Mouse (Mus musculus) ovary, postnatal 10 days (tissue): ENCODE results near the gene Mns1.

Source experiments
- DNase-seq: peaks from one replicate; pipeline ENCODE4 v3.0.0; 2022; ENCODE audit warnings: low spot score

Gene Mns1

DNA sequence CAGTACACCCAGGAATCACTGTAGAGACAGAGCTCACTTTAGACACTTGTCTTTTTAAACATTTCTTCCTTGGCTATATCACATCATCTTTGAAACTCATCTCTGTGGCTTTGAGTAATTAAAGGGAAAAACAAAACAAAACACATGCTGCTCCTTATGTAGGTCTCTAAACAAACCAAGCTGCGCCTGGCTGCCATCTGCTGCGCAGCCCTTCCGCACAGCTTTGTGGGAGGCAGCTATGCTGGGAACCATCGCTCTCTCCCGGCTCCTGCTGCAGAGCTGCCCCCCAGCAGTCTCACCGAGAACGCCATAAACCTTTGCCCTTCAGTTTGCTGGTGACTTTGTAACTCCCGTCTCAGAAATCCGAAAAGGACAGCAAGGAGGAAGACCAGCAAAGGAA is 37.7 kb downstream of the Mns1 start:
- no peak for DNase-seq

DNA sequence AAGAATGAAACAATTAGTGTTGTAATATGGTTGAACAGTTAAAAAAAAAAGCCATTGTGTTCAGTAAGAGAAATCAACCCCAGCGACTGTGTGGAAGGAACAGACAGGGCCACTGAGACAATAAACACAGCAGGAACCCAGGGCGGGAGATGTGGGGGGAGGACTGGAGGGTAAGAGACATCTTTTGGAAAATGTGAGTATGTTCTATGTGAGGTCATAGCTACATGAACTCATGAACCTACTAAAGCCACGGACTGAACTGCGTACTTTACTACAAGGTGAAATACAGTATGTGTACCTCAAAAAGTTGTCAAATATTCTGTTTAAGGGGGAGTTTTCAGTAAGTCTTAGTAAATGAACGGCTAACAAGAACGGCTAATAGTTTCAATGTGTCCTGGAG is 39.5 kb downstream of the Mns1 start:
- DNase-seq, result no peak

DNA sequence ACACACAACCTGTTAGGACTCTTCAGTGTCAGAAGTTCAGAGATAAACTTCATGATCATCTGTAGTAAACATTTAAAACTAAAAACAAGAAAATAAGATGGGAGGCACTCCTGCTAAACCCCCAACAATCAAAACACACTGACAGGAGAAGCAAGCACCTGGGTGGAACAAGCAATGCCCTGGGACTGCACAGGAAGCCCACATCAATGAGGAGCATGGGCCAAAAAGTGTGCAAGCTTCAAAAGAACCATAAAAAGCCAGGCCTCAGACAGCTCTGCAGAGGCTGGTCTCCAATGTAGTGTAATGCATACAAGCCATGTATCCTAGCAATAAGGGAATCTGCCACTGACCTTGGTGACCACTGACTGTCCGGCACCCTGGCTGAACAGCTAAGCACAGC is 41.5 kb downstream of the Mns1 start:
- no peak for DNase-seq

DNA sequence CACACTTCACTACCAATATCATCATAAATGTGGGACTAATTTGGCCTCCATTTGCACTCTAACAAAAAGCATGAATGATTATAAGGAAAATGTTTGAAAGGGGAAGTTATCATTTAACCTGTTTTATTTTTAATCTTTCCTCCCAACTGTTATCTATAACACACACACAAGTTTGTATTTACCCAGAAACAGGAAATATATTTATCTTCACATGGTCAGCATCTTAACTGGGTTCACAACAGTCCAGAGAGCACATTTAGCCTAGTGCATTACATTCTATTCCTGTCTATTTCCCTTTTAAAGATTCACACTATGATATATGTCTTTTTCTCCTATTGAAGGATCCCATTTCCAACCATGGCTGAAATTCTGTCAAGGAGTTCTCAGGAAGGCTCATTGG is 50.7 kb downstream of the Mns1 start:
- no peak for DNase-seq

DNA sequence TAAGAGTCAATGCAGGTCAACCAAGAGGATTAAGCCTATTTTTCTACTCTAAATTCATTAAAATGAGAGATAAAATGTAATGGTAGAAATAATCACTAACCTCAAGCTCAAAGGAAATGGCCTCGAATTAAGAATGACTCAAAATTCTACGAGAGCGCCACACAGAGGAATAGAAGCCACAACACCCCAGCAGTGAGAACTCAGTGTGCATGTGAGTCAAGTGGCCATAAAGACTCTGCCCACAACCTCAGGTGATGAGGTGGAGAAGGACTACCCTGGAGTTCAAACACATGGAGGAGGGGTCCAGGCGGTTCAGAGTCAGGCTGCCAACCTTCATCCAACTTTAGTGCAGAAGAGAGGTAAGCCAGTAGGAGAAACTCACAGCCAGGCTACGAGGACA is 51.3 kb downstream of the Mns1 start:
- DNase-seq, result no peak

DNA sequence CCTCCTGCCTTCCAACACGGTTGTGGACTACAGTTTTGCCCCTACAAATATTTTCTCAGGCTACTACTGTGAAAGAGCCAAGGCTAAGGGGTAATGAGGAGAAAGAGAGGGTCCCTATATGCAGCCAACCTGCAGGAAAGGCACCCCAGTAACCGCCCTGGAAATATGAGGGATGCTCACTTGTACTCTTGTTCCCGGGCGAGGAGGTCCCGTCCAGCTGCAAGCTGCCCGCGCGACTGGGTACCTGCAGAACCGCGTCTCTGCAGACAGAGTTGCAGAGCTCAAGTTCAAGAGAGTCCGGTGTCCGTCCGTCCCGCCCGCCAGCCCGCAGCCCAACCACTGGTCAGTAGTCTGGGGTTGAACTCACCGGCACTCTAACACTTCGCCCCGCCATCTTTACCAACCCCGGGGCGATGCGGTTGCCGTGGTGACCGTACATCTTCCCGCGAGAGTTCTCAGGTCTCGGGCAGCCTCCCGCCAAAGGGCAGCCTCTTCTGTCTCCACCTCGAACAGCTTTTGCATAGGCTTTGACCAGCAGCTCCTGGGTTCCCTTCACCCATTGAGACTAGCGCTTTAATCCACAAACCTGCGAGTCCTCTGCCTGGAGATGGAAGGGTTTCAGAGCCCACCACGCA is 53.9 kb downstream of the Mns1 start:
- peak; percentile 90 for DNase-seq

DNA sequence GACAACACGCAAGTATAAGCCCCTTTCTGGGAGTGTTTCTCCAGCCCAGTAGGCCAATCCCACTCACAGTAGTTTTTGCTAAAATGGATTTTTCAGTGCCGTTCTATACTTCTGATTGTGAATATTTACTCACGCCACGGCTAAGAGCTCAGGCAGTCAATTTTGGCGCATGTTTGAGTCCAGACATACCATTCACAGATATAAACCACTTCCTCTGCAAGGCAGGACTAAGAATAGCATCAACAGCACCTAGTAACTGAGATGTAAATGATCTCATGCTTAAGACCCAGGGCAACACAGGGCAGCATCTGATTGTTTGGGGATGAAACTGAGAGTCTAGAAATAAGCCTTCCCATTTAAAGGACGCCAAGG is 54.4 kb downstream of the Mns1 start, which contains the start of gene Tex9:
TSS of gene Tex9 (minus strand) at position 19 of the 372 bp plus-strand sequence.
- no peak for DNase-seq

DNA sequence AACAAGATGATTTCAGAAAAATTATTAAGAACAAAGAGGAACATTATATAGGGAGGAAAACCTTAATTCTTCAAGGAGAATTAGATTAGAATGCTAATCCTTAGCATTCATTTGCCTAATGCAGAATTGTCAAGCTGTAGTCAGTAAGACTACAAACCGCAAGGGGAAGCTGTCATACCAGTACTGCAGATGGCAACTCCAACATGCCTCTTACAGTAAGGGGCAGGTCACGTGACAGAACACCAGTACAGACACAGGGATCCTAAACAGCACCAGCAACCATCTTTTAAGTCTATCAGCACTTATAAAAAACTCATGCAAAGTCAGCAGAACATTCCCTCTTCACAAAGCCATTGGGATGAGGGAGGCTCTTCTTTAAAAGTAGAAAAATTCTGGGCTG is 55.7 kb downstream of the Mns1 start:
- DNase-seq, result no peak

DNA sequence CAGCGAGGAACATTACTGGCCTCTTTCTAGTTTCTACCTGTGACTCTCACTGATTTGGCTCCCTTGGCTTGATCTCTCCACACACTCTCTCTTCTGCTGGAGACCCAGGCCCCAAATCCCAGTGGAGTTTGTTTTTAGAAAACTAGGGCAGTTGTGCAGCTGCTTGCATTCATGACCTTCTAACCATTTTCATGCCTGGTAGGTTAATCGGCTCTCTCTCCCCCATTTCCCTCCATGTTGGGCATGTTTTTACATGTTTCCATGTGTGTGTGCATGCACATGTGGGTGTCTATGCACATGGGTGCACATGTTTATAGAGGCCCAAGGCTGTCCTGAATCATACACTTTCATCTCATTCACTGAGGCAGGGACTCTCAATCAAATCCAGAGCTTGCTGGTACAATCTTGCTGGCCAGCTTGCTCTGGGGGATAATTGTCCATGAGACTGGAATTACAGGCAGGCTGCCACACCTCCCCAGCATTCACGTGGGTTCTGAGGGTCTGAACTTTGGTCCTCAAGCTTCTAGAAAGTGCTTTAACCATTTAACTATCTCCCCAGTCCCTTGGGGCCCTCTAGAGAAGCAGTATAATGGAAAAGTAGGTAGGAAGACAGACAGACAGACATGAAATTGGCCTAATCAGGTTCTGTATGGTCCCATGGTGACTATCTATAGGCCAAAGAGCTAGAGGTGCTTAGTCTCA is 56.3 kb downstream of the Mns1 start:
- DNase-seq, result no peak

DNA sequence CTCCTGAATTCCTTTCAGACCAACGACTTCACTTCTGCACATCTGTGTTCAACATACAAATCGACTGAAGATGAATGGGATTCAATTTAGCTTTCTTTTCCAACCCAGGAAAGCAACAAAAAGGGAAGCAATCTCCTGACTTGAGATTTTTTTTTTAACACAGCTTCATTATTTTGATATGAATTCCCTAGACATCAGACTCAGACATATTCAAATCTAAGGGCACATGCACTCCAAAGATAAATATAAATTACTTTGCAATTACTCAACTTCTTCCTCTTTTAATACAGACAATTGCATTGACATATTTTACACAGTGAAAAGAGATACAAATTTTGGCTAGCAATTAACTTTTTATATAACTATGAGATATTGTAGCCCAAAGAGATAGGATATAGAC is 58.9 kb downstream of the Mns1 start:
- no peak for DNase-seq

DNA sequence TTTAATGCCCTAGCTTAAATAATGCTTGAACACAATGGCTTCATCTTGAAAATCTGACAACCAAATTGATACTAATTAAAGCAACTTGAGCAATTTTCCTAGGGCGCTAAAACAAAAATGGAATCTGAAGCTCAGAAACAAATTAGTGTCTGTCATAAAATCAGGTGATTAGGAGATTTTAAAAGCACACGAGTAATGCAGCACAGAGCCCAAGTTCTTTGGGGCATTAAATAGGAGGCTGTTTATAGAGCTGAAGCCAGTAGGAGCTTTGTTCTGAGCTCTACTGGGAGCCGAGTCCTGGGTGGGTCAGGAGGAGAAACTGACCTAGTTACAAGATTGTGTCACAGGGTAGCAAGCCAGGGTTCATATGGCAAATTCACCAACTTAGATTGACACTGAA is 59.4 kb downstream of the Mns1 start:
- DNase-seq, result no peak
